In the genomic region with DNA sequence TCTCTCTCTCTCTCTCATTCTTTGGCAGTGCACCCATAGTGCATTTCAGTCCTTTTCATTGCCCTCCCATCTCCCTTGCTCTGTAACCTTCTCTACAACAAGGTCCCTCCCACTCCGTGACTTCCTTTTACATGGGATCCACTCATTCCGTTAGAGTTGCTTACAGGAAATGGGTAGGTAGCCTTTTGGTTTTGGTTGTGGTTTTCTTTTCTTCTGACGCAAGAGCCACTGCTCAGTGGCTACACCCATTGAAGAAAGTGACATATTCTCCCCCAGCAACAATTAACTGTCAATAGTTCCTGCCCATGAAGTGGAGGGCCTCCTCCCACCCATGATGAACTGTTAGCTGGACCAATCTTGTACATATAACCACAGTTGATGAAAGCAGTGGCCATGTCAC, we compare ENCODE assay signal across 18 mouse cellular contexts.
DNase-seq lines count a peak whose midpoint lies in the region; ATAC-seq and TF ChIP-seq lines count a peak whose summit lies in the region.
"Had no signal": no experiment of that assay in that cellular context is flagged by ENCODE, and none has a peak within 500 bp of the region (broad histone marks: within the 10 kb centered on the region; RNA-seq: fewer than 3 reads in every experiment).

No protein-coding gene starts in this region.

- 91% methylated on average over 3 of the region's 3 CpGs for WGBS in forebrain, embryonic 10.5 days
- WGBS in forebrain, postnatal 0 days: 83% methylated on average over 3 of the region's 3 CpGs
- 85% methylated on average over 3 of the region's 3 CpGs for WGBS in forebrain, embryonic 13.5 days

- no peak overlapping the region for H3K9ac ChIP-seq in forebrain, postnatal 0 days
- H3K9ac ChIP-seq in forebrain, embryonic 13.5 days: no peak overlapping the region
- H3K9ac ChIP-seq: hindbrain, embryonic 15.5 days; liver, embryonic 13.5 days; neural tube, embryonic 12.5 days had no signal

- no peaks in the 10 kb centered on the region for H3K36me3 ChIP-seq in forebrain, embryonic 10.5 days (replicated peaks)
- no peaks in the 10 kb centered on the region for H3K36me3 ChIP-seq in forebrain, postnatal 0 days (ENCODE audit: insufficient read depth)
- H3K36me3 ChIP-seq in forebrain, embryonic 13.5 days (ENCODE audit: poor library complexity, severe bottlenecking): no peaks in the 10 kb centered on the region; the same call in 1 of the 2 replicates
- H3K36me3 ChIP-seq in megakaryocyte, embryonic 14.5 days (replicated peaks; ENCODE audit: low read length): no peaks in the 10 kb centered on the region
- H3K36me3 ChIP-seq: hindbrain, embryonic 15.5 days; limb, embryonic 10.5 days; liver, embryonic 13.5 days; midbrain, embryonic 10.5 days; neural tube, embryonic 12.5 days had no signal

- peaks cover 7% of the 10 kb centered on the region; the same call in 1 of the 2 replicates for H3K27me3 ChIP-seq in forebrain, embryonic 10.5 days (ENCODE audit: poor library complexity, severe bottlenecking)
- no peaks in the 10 kb centered on the region for H3K27me3 ChIP-seq in forebrain, postnatal 0 days (ENCODE audit: insufficient read depth, low read length)
- no peaks in the 10 kb centered on the region for H3K27me3 ChIP-seq in forebrain, embryonic 13.5 days
- H3K27me3 ChIP-seq in megakaryocyte, embryonic 14.5 days (replicated peaks): peaks cover 2% of the 10 kb centered on the region
- H3K27me3 ChIP-seq: hindbrain, embryonic 15.5 days; liver, embryonic 13.5 days; neural tube, embryonic 12.5 days had no signal

- no peaks in the 10 kb centered on the region for H3K9me3 ChIP-seq in forebrain, embryonic 10.5 days
- H3K9me3 ChIP-seq in forebrain, postnatal 0 days (ENCODE audit: low read length): no peaks in the 10 kb centered on the region
- no peaks in the 10 kb centered on the region for H3K9me3 ChIP-seq in forebrain, embryonic 13.5 days (replicated peaks)
- no peaks in the 10 kb centered on the region for H3K9me3 ChIP-seq in megakaryocyte, embryonic 14.5 days
- H3K9me3 ChIP-seq: hindbrain, embryonic 15.5 days; limb, embryonic 10.5 days; liver, embryonic 13.5 days; midbrain, embryonic 10.5 days; neural tube, embryonic 12.5 days had no signal

- H3K4me1 ChIP-seq in forebrain, embryonic 10.5 days: peaks cover 39% of the 10 kb centered on the region
- H3K4me1 ChIP-seq in forebrain, postnatal 0 days (ENCODE audit: insufficient read depth): 0 out of 2 replicates have a peak, but pooled peaks cover 2% of the 10 kb centered on the region
- H3K4me1 ChIP-seq in forebrain, embryonic 13.5 days: peaks cover 61% of the 10 kb centered on the region
- peaks cover 6% of the 10 kb centered on the region for H3K4me1 ChIP-seq in megakaryocyte, embryonic 14.5 days

- no peak for DNase-seq in forebrain, embryonic 10.5 days (ENCODE audit: extremely low spot score, low spot score)
- no peak for DNase-seq in forebrain, postnatal 0 days
- peak; percentile 19 to 43 for DNase-seq in CD8-positive naive resting alpha-beta T cell, adult 2 months (ENCODE audit: low read depth in 2 of 2, low spot score in 2 of 2)
- no peak for DNase-seq in cerebellum, adult 9-11 months
- DNase-seq in adrenal gland, adult 8-10 months: no peak
- DNase-seq in layer of hippocampus, adult 9-10 months (ENCODE audit: low spot score): no peak
- DNase-seq: adrenal gland, postnatal 10 days; cerebellum, adult 2 months; kidney, adult 18-20 months; kidney, postnatal 25 days; liver, embryonic 13.5 days; thymus, postnatal 25 days had no signal

- no peak for ATAC-seq in forebrain, postnatal 0 days
- ATAC-seq in forebrain, embryonic 13.5 days: no peak

- no peak overlapping the region for H3K4me2 ChIP-seq in forebrain, postnatal 0 days (ENCODE audit: low read depth)
- H3K4me2 ChIP-seq in forebrain, embryonic 13.5 days: peak overlapping the region; percentile 22; the same call in 1 of the 2 replicates
- H3K4me2 ChIP-seq: hindbrain, embryonic 15.5 days; liver, embryonic 13.5 days; neural tube, embryonic 12.5 days had no signal

- no peak overlapping the region for H3K4me3 ChIP-seq in forebrain, embryonic 10.5 days
- no peak overlapping the region for H3K4me3 ChIP-seq in forebrain, postnatal 0 days (ENCODE audit: low read depth, low read length)
- no peak overlapping the region for H3K4me3 ChIP-seq in forebrain, embryonic 13.5 days
- peak overlapping the region; percentile 24 for H3K4me3 ChIP-seq in megakaryocyte, embryonic 14.5 days (replicated peaks)
- H3K4me3 ChIP-seq: hindbrain, embryonic 15.5 days; limb, embryonic 10.5 days; liver, embryonic 13.5 days; midbrain, embryonic 10.5 days; neural tube, embryonic 12.5 days had no signal

- H3K27ac ChIP-seq in forebrain, embryonic 10.5 days: peak overlapping the region; percentile 54
- no peak overlapping the region for H3K27ac ChIP-seq in forebrain, postnatal 0 days (ENCODE audit: low read depth, low read length)
- peak overlapping the region; percentile 94 for H3K27ac ChIP-seq in forebrain, embryonic 13.5 days
- H3K27ac ChIP-seq: hindbrain, embryonic 15.5 days; limb, embryonic 10.5 days; liver, embryonic 13.5 days; midbrain, embryonic 10.5 days; neural tube, embryonic 12.5 days had no signal

- TF ChIP-seq CTCF in forebrain, postnatal 0 days (IDR thresholded peaks at IDR 0.05; ENCODE audit: low read depth): no peak

Comparison
In these comparisons a context has a peak if more than half of its experiments do, and no peak if none do; other contexts are left out.
1. DNase-seq: peak in CD8-positive naive resting alpha-beta T cell, adult 2 months (2 of 2); none in forebrain, embryonic 10.5 days (single experiment), forebrain, postnatal 0 days (single experiment), cerebellum, adult 9-11 months (single experiment), adrenal gland, adult 8-10 months (single experiment) and layer of hippocampus, adult 9-10 months (single experiment).